Mouse (Mus musculus) midbrain, embryonic 11.5 days (tissue): ENCODE measurements around the gene Pin1rt1. TPM values are rescaled to one million over a fixed set of nuclear protein-coding genes. Genes with fewer than 3 reads are reported as not detected.

Experiments
- ATAC-seq: fragments of 200-750 bp; cut with Nextera tagmentation; 2 replicates; pipeline ENCODE4 v1.8.0; 2017; ENCODE audit warnings: moderate TSS enrichment, moderate library complexity; ENCODE audit not compliant: low FRiP score
- DNase-seq: peaks from one replicate; pipeline ENCODE4 v3.0.0; 2015; ENCODE audit warnings: low spot score; ENCODE audit errors: missing footprints
- H3K27ac ChIP-seq: fragments of 300-500 bp; sonication (generic); 2 replicates; pipeline ENCODE4 v1.5.1; 2014; ENCODE audit warnings: low read depth, low read length
- H3K27me3 ChIP-seq: fragments of 300-500 bp; sonication (generic); 2 replicates; pipeline ENCODE4 v1.6.1; 2014; ENCODE audit warnings: mild to moderate bottlenecking, low read length, moderate library complexity, mixed read lengths; ENCODE audit not compliant: control insufficient read depth, insufficient read depth
- H3K36me3 ChIP-seq: fragments of 300-500 bp; sonication (generic); 2 replicates; pipeline ENCODE4 v1.6.1; 2014; ENCODE audit warnings: mild to moderate bottlenecking, low read length, moderate library complexity, mixed read lengths; ENCODE audit not compliant: control insufficient read depth, insufficient read depth
- H3K4me1 ChIP-seq: fragments of 300-500 bp; sonication (generic); 2 replicates; pipeline ENCODE4 v1.6.1; 2014; ENCODE audit warnings: low read length; ENCODE audit not compliant: control insufficient read depth, insufficient read depth
- H3K4me2 ChIP-seq: fragments of 300-500 bp; sonication (generic); 2 replicates; pipeline ENCODE4 v1.6.1; 2014; ENCODE audit warnings: mild to moderate bottlenecking, moderate library complexity
- H3K4me3 ChIP-seq: fragments of 300-500 bp; sonication (generic); 2 replicates; pipeline ENCODE4 v1.5.1; 2014; ENCODE audit warnings: low read depth, low read length
- H3K9ac ChIP-seq: fragments of 300-500 bp; sonication (generic); 2 replicates; pipeline ENCODE4 v1.6.1; 2014; ENCODE audit warnings: low read length
- H3K9me3 ChIP-seq: fragments of 300-500 bp; sonication (generic); 2 replicates; pipeline ENCODE4 v1.6.1; 2016; ENCODE audit warnings: low read length; ENCODE audit not compliant: control insufficient read depth
- WGBS: fragments of 180-500 bp; shearing (Covaris S2); extraction: QIAGEN DNeasy Blood & Tissue Kit; methylation state at CpG from one replicate; pipeline ENCODE4 v1.1.7; 2014; 5-methylcytosine and 5-hydroxymethylcytosine counted together
- polyA plus RNA-seq: library from polyadenylated mRNA; unstranded; fragments of >200 nt; fragmentation: Nextera tagmentation; extraction: Ambion mirVana; gene quantifications from 2 replicates; pipeline ENCODE4 v1.2.1, GENCODE M21; 2014

Gene Pin1rt1
- polyA plus RNA-seq, 1 experiment from 2014 or later = not detected

DNA sequence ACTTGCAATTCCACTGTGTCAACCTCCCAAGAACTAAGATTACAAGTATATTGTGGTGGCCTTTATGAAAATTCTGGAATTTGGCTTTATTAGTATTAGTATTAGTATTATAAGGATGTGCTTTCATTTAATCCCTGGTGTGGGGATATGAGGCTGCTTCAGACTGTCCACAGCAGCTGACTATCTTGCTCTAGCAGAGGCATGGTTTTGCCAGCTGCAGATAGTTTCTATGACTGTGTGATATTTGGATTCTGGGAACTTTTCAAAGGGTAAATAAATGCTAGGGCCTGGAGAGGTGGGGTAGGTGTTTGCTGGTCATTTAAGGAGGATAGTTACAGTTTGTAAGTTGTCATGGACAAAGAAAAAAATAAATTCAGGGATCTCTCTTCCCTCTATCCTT lies 44.5 kb downstream of the Pin1rt1 start:
- DNase-seq (no peak), ATAC-seq (no peak)
- no peak overlapping the region for H3K4me3 ChIP-seq
- no peaks in the 10 kb centered on the region for H3K9me3 ChIP-seq
- H3K9ac ChIP-seq = no peak overlapping the region
- no peaks in the 10 kb centered on the region for H3K27me3 ChIP-seq
- no peak overlapping the region for H3K4me2 ChIP-seq
- no peak overlapping the region for H3K27ac ChIP-seq
- H3K36me3 ChIP-seq = no peaks in the 10 kb centered on the region
- no peaks in the 10 kb centered on the region for H3K4me1 ChIP-seq

DNA sequence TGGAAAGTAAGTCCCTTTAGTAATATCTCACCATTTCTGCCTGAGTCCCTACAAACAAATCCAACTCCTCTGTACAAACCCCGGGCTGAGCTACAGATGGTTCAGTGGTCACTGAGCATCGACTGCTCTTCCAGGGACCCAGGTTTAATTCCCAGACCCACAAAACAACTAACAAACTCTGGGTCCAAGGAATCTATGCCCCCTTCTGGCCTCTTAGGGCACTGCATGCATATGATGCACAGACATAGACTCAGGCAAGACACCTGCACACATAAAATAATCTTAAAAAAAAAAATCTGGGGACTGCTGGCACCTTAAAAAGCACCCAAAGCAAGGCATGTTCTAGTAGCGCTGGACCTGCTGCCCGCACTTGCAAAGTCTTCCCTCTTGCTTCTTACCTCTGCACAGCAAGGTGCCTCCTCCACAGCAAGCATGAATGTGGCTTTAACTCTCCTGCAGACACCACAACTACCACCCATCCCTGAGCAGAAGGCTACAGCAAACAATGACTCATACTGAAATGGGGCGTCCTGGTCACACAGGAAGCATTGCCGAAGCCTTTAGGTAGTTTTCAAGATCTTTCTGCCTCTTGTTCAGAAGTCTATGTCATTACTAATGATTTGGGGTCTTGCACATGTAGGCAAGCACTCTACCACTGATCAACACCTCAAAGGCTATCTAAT lies 46.9 kb downstream of the Pin1rt1 start:
- Histone ChIP-seq H3K4me3 (no peak overlapping the region), H3K36me3 (peaks cover 3% of the 10 kb centered on the region; the same call in 1 of the 2 replicates), H3K9me3 (no peaks in the 10 kb centered on the region), H3K27me3 (no peaks in the 10 kb centered on the region), H3K9ac (no peak overlapping the region), H3K4me1 (no peaks in the 10 kb centered on the region), H3K4me2 (no peak overlapping the region), H3K27ac (no peak overlapping the region)
- WGBS = 85% methylated on average over 6 of the region's 6 CpGs
- ATAC-seq = no peak
- DNase-seq = no peak

Other genes with a start within 250 kb of the Pin1rt1 start
- 10.7 and 11.3 TPM in 2 replicates for gene Hipk3, start 221.9 kb downstream of the Pin1rt1 start, polyA plus RNA-seq
- 94.8 and 106 TPM in 2 replicates for gene Cstf3, start 125.9 kb downstream of the Pin1rt1 start, polyA plus RNA-seq
- gene Tcp11l1, start 4.2 kb downstream of the Pin1rt1 start, polyA plus RNA-seq = 58.4 and 72.3 TPM in 2 replicates
- gene Depdc7, start 26.5 kb upstream of the Pin1rt1 start, polyA plus RNA-seq = 4.0 and 5.5 TPM in 2 replicates
- 15.2 and 18.1 TPM in 2 replicates for gene Qser1, start 100.4 kb upstream of the Pin1rt1 start, polyA plus RNA-seq
- gene Prrg4, start 133.5 kb upstream of the Pin1rt1 start, polyA plus RNA-seq = 0.22 and 0.37 TPM in 2 replicates
- gene Ccdc73, start 151.4 kb upstream of the Pin1rt1 start, polyA plus RNA-seq = 6.2 and 10.3 TPM in 2 replicates